Mouse (Mus musculus) c-Kit-positive CD71-negative TER-119-negative erythroid progenitor cells, embryonic 14.5 days (primary cell): ENCODE results near the gene Depdc7.

Source experiments
- DNase-seq: peaks from one replicate; pipeline ENCODE4 v3.0.0-alpha.2; 2013; ENCODE audit warnings: low read depth

Depdc7 gene

GRCm38 (mm10) chr2:104742741-104743064 lies at the start of gene Depdc7:
Depdc7 (minus strand) TSS chr2:104742878.
- peak; percentile 85 for DNase-seq

DNA sequence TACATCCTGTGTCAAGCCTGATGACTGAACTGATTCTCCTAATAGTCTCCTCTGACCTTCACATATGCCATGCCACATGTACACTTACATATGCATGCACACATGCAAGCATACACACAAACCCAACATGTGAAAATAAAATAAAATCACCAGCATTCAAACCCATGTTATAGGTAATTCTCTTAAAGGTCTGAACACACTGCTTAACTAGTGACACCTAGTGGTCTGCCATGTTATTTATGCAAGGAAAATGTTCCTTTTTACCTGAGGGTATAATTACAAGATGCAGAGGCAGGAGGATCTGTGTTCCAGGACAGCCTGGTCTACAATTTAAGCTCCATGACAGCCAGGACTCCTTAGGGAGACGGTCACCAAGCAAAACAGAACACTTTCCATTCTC lies 32.1 kb upstream of the Depdc7 start:
- DNase-seq: peak; percentile 17

DNA sequence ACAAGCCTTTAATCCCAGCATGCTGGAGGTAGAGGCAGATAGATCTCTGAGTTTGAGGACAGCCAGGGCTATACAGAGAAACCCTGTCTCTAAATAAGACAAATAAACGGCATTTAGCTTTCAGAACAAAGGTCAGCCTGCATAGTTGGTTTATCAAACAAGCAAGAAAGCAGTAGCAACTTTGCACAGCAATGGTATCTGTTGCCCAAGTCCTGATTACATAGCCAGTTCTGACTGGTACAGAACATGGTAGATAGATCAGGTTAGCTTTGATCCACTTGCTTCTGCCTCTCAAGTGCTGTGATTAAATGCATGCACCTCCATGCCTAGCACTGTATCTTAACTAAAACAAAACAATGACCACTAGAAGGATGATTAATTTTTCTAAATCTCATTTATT lies 26.0 kb upstream of the Depdc7 start:
- DNase-seq: no peak

GRCm38 (mm10) chr2:104764018-104764417 lies 21.3 kb upstream of the Depdc7 start:
- no peak for DNase-seq

GRCm38 (mm10) chr2:104763134-104763703 lies 20.5 kb upstream of the Depdc7 start:
- DNase-seq: no peak

- DNase-seq: peak; percentile 37
Measured at GRCm38 (mm10) chr2:104750611-104751010, 7.9 kb upstream of the Depdc7 start.

DNA sequence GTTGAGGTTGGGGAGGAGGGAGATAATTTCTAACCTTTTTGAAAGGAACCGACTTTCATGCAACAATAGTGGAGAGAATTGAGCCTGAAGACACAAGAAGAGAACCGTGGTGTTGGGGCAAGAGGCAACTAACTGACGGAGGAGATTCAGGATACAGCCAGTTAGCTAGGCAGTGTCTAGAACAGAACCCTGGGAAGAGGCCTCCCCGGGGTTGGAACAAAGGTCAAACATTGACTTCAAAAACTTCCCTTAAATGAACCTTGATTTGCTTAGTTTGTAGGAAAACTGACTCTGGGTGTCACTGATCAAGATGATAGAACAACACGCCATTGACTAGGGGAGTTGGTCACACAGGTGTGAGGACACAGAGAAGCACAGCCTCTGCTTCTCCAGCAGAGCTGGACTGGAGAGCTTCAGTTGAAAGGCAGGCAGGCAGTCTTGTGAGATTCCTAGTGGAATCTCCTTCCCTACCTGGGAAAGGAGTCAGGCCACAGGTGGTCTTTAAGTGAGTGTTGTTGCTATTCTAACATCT lies 6.0 kb upstream of the Depdc7 start:
- DNase-seq: no peak

DNA sequence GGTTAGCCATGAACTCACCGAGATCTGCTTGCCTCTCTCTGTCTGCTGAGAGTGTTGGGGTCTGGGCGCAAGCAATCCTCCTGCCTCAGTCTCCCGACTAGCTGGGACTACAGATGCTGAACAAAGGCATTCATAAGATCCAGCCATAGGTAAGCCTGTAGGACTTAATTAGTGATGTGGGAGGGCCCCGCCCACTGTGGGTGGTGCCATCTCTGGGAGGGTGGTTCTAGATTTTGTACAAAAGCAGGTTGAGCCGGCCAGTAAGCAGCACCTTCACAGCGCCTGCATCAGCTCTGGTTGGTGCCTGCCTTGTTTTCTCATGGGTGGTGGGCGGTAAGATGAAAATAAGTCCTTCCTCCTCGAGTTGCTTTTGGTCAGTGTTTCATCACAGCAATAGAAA lies 3.6 kb upstream of the Depdc7 start:
- DNase-seq: no peak

DNA sequence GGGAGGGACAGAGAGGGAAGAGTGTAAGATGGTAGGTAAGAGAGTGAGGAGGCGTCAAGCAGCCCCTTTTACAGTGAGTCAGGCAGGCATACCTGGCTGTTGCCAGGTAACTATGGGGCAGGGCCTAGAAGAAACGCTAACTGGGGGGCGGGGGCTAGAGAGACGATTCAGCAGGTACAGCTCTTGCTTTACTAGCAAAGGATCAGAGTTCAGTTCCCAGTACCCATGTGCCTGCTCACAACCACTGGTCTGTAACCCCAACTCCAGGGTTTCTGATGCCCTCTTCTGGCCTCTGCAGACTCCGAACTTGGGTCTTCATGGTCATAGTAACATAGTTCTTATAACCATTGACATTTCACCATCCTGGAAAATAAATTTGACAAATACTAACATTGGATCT lies 1.3 kb upstream of the Depdc7 start:
- DNase-seq: no peak

DNA sequence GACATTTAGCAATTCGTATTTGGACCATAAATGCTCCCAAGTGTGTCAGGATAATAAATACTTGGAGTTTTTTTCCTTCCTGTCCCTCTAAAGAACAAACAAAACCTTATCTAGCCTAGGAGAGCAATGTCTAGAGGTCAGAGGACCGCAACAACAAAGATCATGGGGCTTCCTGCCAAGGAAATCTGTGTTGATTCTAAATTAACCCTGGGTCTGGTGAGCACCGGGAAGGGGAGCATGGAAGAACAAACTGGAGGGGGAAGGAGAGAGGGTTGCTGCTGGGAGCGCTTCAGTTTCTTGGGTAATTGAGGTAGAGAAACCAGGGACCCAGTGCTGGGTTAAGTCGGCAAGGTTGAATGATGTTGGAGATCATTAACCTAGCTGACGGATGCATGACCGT lies 482 bp upstream of the Depdc7 start:
- no peak for DNase-seq

DNA sequence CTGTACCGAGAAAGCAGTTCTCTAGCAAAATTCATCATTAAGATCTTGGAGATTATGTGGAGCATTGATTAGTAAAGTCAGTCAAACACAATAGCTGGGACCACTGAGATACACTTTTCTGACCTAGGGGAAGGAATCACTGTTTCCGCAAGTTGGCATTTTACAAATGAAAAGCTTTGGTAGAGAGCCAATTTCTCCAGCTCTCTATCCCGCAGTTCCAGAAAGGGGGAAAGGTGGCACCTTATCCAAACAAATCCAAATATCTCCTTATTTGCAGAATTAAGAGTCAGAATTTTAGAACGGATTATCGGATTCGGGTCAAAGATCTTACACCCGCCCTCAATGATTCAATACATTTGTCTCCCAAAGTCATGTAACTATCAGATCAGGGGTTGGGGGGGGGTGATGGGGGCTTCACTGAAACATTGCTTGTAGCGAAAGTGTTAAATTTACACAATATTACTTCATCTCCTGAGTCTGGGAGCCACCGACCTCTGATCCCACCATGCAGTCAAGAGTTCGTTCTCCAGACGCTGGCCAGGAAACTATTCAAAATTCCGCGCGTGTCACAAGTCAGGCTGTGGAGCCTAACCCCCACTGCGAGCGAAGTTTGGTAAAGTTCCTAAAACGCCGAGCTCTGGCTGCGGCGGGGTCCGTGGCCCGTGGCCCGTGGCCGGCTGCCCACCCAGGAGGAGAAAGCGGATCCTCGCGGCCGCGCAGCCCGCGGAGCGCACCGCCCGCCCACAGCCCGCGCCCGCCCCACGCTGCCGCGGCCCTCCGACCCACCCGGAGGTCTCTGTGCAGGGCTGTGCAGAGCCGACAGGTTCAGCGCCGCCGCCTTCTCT lies 560 bp downstream of the Depdc7 start:
- DNase-seq: no peak

GRCm38 (mm10) chr2:104741015-104741758 lies 1.5 kb downstream of the Depdc7 start:
- DNase-seq: no peak

DNA sequence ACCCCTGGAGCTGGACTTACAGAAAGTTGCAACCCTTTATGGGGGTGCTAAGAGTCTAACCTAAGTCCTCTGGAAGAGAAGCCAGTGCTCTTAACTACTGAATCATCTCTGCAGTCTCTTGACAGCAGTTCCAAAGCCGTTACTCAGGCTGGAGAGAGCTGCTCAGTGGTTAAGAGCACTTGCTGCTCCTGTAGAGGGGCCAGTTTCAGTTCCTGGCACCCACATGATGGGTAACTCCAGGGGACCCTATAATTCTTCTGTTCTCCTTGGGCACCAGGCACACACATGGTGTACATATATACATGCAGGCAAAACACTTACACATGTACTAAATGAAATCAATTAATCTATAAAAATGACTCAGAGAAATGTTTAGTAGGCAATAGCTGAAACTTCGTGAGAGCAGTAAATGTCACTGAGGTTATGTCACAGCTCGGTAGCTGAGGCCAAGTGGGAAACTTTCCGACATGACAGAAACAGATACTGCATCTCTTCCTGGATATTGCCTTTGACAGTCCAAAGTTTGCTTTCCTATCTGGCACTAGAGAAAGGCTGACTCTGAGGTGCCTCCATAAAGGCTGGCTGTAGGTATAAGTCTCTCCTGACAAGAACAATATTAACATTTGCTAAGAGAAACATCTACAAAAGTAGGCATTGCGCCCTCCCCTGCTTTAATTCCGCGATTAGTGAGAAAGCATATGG lies 2.3 kb downstream of the Depdc7 start:
- DNase-seq: no peak

DNA sequence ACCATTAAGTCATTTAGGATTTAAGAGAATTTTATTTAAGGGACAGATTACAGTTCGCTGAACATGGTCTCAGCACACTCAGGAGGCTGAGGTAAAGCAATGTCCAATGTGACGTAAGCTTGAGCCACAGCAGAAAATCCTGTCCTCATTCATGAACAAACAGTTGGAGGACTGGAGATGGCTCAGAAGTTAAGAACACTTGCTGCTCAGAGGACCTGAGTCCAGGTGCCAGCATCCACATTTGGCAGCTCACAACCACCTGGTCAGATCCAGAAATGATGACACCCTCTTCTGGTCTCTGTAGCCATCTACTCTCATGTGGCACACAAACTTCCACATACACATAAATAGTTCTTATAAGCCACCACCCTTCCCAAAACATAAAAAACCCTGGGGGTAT lies 3.0 kb downstream of the Depdc7 start:
- no peak for DNase-seq

DNA sequence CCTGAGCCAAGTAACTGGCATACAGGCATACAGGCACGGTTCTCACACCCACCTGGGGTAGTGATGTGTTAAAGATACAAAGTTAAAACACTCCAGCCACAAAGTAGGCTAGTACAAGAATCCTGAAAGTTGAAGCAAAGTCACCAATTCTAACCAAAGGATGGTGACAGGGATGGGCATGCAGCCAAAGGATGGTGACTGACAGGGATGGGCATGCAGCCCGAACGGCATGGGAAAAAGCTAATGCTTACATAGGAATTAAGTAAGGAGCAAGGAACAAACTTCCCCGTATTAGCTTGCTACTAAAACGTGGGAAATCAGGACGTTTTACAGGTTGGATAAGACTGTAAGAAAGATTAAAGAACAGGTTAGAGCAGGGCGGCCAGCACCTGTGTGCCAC lies 6.4 kb downstream of the Depdc7 start:
- no peak for DNase-seq

DNA sequence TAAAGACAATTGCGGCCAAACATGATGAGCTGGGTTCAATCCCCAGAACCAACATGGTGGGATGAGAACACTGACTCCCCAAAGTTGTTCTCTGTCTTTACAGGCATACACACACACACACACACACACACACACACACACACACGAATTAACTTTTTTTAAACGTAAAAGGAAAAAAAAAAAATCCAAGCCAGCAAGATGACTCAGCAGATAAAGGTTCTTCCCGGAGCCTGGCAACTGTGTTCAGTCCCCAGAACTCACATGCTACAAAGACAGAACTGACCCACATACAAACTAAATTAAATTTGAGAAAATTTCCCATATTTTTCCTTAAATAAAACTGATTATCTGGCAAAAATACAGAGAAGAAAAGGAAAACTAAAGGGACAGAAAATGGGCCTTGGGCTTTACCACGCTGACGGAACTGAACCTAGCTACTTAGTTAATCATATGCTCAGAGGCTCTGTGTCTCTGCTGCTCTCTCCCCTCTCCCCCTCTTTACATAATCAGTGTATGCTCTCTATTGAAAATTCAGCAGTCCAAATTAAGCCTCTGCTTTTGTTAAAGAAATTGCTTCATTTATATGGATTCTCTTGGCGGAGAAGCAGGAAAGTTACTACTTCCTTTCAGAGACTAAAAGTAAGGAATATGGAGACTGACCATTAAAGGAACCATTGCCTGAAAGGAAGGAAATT lies 10.0 kb downstream of the Depdc7 start:
- DNase-seq: no peak

DNA sequence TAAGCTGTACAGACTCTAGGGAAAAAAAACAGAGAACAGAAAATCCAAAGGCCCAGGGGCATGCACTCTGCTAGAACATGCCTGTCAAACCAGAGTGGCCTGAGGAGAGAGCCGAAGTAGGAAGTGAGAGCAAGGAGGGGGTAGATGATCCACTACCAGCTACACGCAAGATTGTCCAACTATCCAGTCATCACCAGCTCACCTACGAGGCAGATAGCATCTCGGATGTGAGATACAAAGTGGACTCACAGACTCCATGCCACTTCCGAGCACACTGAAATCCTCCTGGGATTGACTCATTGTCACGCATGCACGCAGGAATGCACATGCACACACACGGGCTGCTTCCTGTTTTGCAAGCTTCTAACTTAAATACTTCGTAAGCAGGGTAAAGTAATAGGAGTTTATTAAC lies 10.6 kb downstream of the Depdc7 start:
- no peak for DNase-seq

- DNase-seq: no peak
Measured at GRCm38 (mm10) chr2:104727369-104727768, 15.3 kb downstream of the Depdc7 start.

- DNase-seq: no peak
Measured at GRCm38 (mm10) chr2:104722021-104722420, 20.7 kb downstream of the Depdc7 start.

- no peak for DNase-seq
Measured at GRCm38 (mm10) chr2:104717827-104718226, 24.9 kb downstream of the Depdc7 start.

DNA sequence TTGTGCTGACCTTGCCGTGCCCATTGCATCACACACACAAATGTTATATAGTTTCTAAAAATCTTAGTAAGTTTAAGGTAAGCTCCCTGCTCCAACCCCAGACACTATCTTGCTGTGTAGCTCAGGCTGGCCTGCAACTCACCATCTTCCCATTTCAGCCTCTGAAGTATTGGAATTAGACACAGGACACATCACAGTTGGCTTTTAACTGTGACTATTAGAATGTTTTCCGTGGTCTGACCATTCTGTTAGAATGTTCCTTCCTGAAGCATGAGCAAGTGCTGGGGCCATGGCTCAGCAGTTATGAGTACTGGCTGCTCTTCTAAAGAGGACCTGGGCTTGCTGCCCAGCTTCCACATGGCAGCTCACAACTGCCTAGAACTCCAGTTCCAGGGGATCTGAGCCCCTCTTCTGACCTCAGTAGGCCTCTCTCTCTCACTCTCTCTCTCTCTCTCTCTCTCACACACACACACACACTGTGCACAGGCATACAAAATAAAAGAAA lies 25.4 kb downstream of the Depdc7 start:
- no peak for DNase-seq

DNA sequence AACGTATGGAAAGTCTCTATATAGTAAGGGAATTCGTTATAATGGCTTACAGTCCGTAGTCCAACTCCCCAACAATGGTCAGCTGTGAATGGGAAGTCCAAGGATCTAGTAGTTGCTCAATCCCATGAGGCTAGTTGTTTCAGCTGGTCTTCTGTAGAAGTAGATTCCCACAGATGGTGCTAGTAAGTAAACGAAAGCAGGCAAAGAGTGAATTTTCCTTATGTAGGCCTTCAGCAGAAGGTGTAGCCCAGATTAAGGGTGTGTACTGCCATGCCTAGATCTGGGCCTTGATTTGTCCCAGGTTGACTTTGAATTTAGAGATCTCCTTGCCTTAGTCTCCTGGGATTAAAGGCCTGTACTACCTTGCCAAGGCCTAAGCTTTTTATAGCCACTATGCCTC lies 26.4 kb downstream of the Depdc7 start, which contains the start of gene Pin1rt1:
TSS of gene Pin1rt1 (minus strand) at position 101 of the 400 bp plus-strand sequence.
- no peak for DNase-seq
